Mouse (Mus musculus) ES-E14 (cell line): ENCODE measurements around the gene Xrn2. TPM values are rescaled to one million over a fixed set of nuclear protein-coding genes. Genes with fewer than 3 reads are reported as not detected.

Source experiments
- DNase-seq: peaks from one replicate; pipeline ENCODE4 v3.0.0-alpha.2; 2013; ENCODE audit warnings: low read depth, low spot score
- H3K27ac ChIP-seq: 2 replicates; pipeline ENCODE4 v1.5.1; 2012; ENCODE audit warnings: low read depth, mild to moderate bottlenecking, low read length, moderate library complexity, mixed read lengths; ENCODE audit not compliant: poor library complexity, insufficient read depth, severe bottlenecking
- H3K36me3 ChIP-seq: 2 replicates; pipeline ENCODE4 v1.6.1; 2012; ENCODE audit warnings: mild to moderate bottlenecking, low read length, moderate library complexity, mixed read lengths; ENCODE audit not compliant: control insufficient read depth, poor library complexity, insufficient read depth, severe bottlenecking
- H3K4me1 ChIP-seq, 2 experiments: fragments of 150-350 bp in 1 of 2; sonication (generic) in 1 of 2; 2 replicates each; pipeline ENCODE4 v1.6.1; 2012; ENCODE audit warnings: low read length in 2 of 2, mild to moderate bottlenecking in 1 of 2, mixed read lengths in 1 of 2; ENCODE audit not compliant: control insufficient read depth in 2 of 2, insufficient read depth in 2 of 2, poor library complexity in 1 of 2
- H3K4me3 ChIP-seq, 2 experiments: fragments of 150-350 bp in 1 of 2; sonication (generic) in 1 of 2; 2 replicates each; pipeline ENCODE4 v1.5.1; 2012; ENCODE audit warnings: low read length in 2 of 2, low read depth in 1 of 2, mild to moderate bottlenecking in 1 of 2, mixed read lengths in 1 of 2; ENCODE audit not compliant: insufficient read depth in 1 of 2, poor library complexity in 1 of 2, severe bottlenecking in 1 of 2
- H3K9ac ChIP-seq: 2 replicates; pipeline ENCODE4 v1.6.1; 2012; ENCODE audit warnings: low read depth, mild to moderate bottlenecking, low read length, mixed read lengths; ENCODE audit not compliant: poor library complexity, insufficient read depth, severe bottlenecking
- H3K9me3 ChIP-seq: fragments of 150-350 bp; sonication (generic); 2 replicates; pipeline ENCODE4 v1.6.1; 2012; ENCODE audit warnings: low read depth, mild to moderate bottlenecking, low read length; ENCODE audit not compliant: control insufficient read depth, insufficient read depth
- CHD2 ChIP-seq: IDR thresholded peaks from 2 replicates; pipeline ENCODE4 v1.6.1; 2014; ENCODE audit warnings: mild to moderate bottlenecking, low read depth, low read length, inconsistent platforms
- HCFC1 ChIP-seq: IDR thresholded peaks from 2 replicates; pipeline ENCODE4 v1.6.1; 2012; ENCODE audit warnings: low read length, inconsistent platforms, borderline replicate concordance; ENCODE audit not compliant: insufficient read depth
- MAFK ChIP-seq: IDR thresholded peaks from 2 replicates; pipeline ENCODE4 v1.6.1; 2014; ENCODE audit warnings: mild to moderate bottlenecking, low read depth, low read length, inconsistent platforms; ENCODE audit not compliant: insufficient read depth
- ZC3H11A ChIP-seq: IDR thresholded peaks from 2 replicates; pipeline ENCODE4 v1.6.1; 2012; ENCODE audit warnings: low read depth, mild to moderate bottlenecking, inconsistent platforms, low read length, borderline replicate concordance
- ZNF384 ChIP-seq: IDR thresholded peaks from 2 replicates; pipeline ENCODE4 v1.6.1; 2012; ENCODE audit warnings: low read depth, low read length, inconsistent platforms
- in situ Hi-C, 2 experiments: fragments of 600-800 bp; cut with MboI; formaldehyde crosslinking; loops; one replicate each; pipeline ENCODE4 v1.15.1; 2025; ENCODE audit warnings: low sequenced_read_pairs in 2 of 2, inconsistent platforms in 1 of 2; ENCODE audit not compliant: unreplicated experiment in 2 of 2
- total RNA-seq: library from RNA; depleted of rRNA; stranded (reverse); fragments of 300-350 nt; gene quantifications from 2 replicates; pipeline ENCODE4 v1.2.3, GENCODE M21; 2012

Gene Xrn2
- total RNA-seq, 1 experiment: 85.7 TPM

DNA sequence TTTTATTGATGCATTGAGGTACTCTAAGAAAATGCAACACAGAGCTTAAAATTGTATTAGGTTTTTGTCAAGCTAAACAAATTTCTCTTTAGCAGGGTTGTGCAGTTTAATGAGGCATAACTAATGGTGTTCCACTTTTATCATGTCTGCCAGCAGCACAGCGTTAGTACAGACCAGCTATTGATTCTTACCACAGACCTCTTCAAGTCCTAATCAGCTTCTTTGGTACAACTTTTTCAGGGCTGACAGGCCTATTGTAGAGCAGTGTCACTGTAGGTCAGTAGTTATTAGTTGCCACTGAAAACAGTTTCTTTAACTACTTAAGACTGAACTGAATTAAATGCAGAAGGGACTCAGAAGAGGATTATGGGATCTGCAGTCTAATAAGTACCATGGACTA, 56.3 kb downstream of the Xrn2 start:
- H3K27ac ChIP-seq: no peak overlapping the region
- no peak overlapping the region for H3K4me3 ChIP-seq
- no peaks in the 10 kb centered on the region; the same call in 1 of the 2 replicates for H3K36me3 ChIP-seq
- no peaks in the 10 kb centered on the region for H3K4me1 ChIP-seq
- no peaks in the 10 kb centered on the region for H3K9me3 ChIP-seq
- TF ChIP-seq HCFC1 (no peak), CHD2 (no peak)
- in situ Hi-C loops: no loop called here
- no peak for DNase-seq
- no peak overlapping the region for H3K9ac ChIP-seq

DNA sequence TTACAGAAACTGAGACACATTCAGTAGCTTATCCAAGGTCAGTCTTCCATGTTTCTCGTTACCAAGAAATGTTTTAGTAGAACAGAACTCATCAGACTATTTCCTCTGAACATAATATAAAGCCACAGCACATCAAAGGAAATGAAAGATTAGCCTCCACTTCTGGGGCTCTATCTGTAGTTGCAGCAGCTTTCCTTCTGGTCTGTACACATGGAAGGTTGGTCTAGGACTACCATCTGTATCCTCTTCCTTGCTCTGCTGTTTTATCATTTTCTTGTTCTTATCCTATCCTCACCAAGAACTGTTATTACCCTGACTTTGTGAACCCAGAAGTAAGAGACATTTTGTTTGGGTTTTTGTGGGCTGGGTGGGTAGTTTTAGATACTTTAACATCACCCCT, 57.5 kb downstream of the Xrn2 start:
- H3K27ac ChIP-seq: no peak overlapping the region
- DNase-seq: no peak
- H3K4me1 ChIP-seq: no peaks in the 10 kb centered on the region
- no peak overlapping the region for H3K9ac ChIP-seq
- TF ChIP-seq MAFK: no peak
- no peak for TF ChIP-seq ZNF384
- no peak for TF ChIP-seq CHD2
- no peak for TF ChIP-seq HCFC1
- no peak for TF ChIP-seq ZC3H11A
- peaks cover 2% of the 10 kb centered on the region for H3K36me3 ChIP-seq
- in situ Hi-C loops: no loop called here
- H3K4me3 ChIP-seq: no peak overlapping the region
- H3K9me3 ChIP-seq: no peaks in the 10 kb centered on the region

DNA sequence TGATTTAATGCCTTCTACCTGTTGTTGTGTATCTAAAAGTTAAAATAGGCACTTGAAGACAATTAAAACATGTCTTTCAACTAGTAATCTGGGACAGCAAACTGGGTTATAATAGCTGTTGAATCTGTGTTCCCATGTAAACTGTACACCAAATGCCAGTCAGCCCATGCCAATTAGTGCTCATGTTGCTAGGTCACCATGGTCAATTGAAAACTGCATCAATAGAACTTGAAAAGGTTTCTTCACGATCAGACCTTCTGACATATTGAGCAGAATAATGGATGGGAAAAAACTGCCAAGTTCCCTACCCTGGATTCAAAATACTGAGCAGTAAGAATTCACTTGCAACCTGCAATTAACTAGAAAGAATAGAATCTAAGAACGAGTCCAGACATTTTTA, 61.2 kb downstream of the Xrn2 start:
- Histone ChIP-seq H3K36me3 (peaks cover 2% of the 10 kb centered on the region), H3K4me1 (no peaks in the 10 kb centered on the region), H3K9me3 (no peaks in the 10 kb centered on the region), H3K9ac (no peak overlapping the region), H3K4me3 (no peak overlapping the region), H3K27ac (no peak overlapping the region)
- no peak for TF ChIP-seq MAFK
- TF ChIP-seq HCFC1: no peak
- no peak for TF ChIP-seq CHD2
- TF ChIP-seq ZNF384: no peak
- no peak for TF ChIP-seq ZC3H11A
- no peak for DNase-seq
- in situ Hi-C loops: no loop called here

DNA sequence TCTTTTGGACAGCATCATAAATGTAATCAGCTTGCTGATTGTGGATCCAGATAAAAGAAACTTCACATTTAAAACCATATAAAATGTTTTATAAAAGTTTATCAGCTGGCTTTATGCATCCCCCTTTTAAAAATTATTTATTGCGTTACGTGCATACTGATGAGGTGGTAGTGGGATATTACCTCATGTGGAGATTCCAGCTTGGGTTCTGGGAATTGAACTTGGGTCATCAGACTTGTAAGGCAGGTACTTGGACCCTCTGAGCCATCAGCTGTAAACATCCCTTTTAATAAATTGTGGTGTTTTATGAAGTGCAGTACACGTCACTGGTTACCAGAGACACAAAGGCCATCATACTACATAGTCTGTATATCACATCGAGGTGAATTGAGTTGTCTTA, 61.6 kb downstream of the Xrn2 start:
- Histone ChIP-seq H3K9ac (no peak overlapping the region), H3K27ac (no peak overlapping the region), H3K36me3 (peaks cover 2% of the 10 kb centered on the region), H3K9me3 (no peaks in the 10 kb centered on the region), H3K4me1 (no peaks in the 10 kb centered on the region; a peak in 1 of 4 replicates), H3K4me3 (no peak overlapping the region)
- no peak for TF ChIP-seq HCFC1
- no peak for TF ChIP-seq MAFK
- no peak for TF ChIP-seq ZNF384
- TF ChIP-seq ZC3H11A: no peak
- no peak for DNase-seq
- in situ Hi-C loops: no loop called here

DNA sequence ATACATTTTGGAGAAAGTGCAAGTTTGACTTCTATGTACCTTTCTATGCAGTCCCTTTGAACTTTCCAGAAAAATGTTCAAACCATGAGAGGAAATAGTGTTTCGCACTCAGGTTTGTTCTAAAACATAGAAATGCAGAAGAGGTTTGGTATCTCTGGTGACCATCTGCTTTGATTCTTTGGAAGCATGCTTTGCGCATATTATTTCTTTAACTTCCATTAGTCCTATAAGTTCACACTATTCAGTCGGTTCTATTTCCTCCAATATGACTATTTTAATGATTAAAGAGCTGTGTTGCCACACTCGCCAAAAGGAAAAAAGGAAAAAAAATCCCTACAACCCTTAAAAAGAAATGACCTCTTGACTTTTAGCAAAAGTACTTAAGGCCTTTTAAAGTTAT, 69.6 kb downstream of the Xrn2 start:
- Histone ChIP-seq H3K27ac (no peak overlapping the region), H3K9me3 (no peaks in the 10 kb centered on the region), H3K36me3 (no peaks in the 10 kb centered on the region), H3K9ac (no peak overlapping the region), H3K4me3 (no peak overlapping the region), H3K4me1 (no peaks in the 10 kb centered on the region; a peak in 2 of 4 replicates)
- DNase-seq: no peak
- TF ChIP-seq ZC3H11A: no peak
- TF ChIP-seq HCFC1: no peak
- no peak for TF ChIP-seq CHD2
- TF ChIP-seq ZNF384: no peak
- no peak for TF ChIP-seq MAFK
- in situ Hi-C loops: loop anchor here in 1 of 2 experiments (10.0 to 25.0 kb wide), 2 partner anchors 102 to 955 kb away; partner anchors contain the start of gene Foxa2
